Mouse (Mus musculus) limb, embryonic 14.5 days (tissue): ENCODE data around the gene Pheta1. TPM values are rescaled to one million over a fixed set of nuclear protein-coding genes. Genes with fewer than 3 reads are reported as not detected.
A peak's percentile ranks its signal among the peaks of the same experiment; 100 is the strongest.

Source experiments
- ATAC-seq: fragments of 200-750 bp; cut with Nextera tagmentation; 2 replicates; pipeline ENCODE4 v1.8.0; 2017; ENCODE audit warnings: low read depth, moderate number of reproducible peaks, moderate TSS enrichment; ENCODE audit not compliant: low FRiP score
- DNase-seq: peaks from one replicate; pipeline ENCODE4 v3.0.0-alpha.2; 2015; ENCODE audit warnings: low spot score
- H3K27ac ChIP-seq: fragments of 300-500 bp; sonication (generic); replicated peaks from 2 replicates; pipeline ENCODE4 v1.5.1; 2014; ENCODE audit warnings: low read depth, mild to moderate bottlenecking, low read length, moderate library complexity, mixed read lengths
- H3K27me3 ChIP-seq: fragments of 300-500 bp; sonication (generic); 2 replicates; pipeline ENCODE4 v1.6.1; 2014; ENCODE audit warnings: low read length, mixed read lengths; ENCODE audit not compliant: control insufficient read depth, insufficient read depth
- H3K36me3 ChIP-seq: fragments of 300-500 bp; sonication (generic); 2 replicates; pipeline ENCODE4 v1.6.1; 2014; ENCODE audit warnings: mild to moderate bottlenecking, low read length, moderate library complexity, mixed read lengths; ENCODE audit not compliant: control insufficient read depth, insufficient read depth
- H3K4me1 ChIP-seq: fragments of 300-500 bp; sonication (generic); 2 replicates; pipeline ENCODE4 v1.6.1; 2014; ENCODE audit warnings: antibody characterized with exemption, low read length, mixed read lengths; ENCODE audit not compliant: control insufficient read depth, insufficient read depth
- H3K4me2 ChIP-seq: fragments of 300-500 bp; sonication (generic); replicated peaks from 2 replicates; pipeline ENCODE4 v1.6.1; 2014; ENCODE audit warnings: low read depth, mild to moderate bottlenecking, low read length, moderate library complexity; ENCODE audit not compliant: severe bottlenecking
- H3K4me3 ChIP-seq: fragments of 300-500 bp; sonication (generic); replicated peaks from 2 replicates; pipeline ENCODE4 v1.5.1; 2014; ENCODE audit warnings: low read length
- H3K9ac ChIP-seq: fragments of 300-500 bp; sonication (generic); 2 replicates; pipeline ENCODE4 v1.6.1; 2014; ENCODE audit warnings: mild to moderate bottlenecking, low read depth, low read length, moderate library complexity; ENCODE audit not compliant: severe bottlenecking
- H3K9me3 ChIP-seq: fragments of 300-500 bp; sonication (generic); 2 replicates; pipeline ENCODE4 v1.6.1; 2016; ENCODE audit warnings: low read length; ENCODE audit not compliant: control insufficient read depth
- POLR2A ChIP-seq: fragments of 200-500 bp; IDR thresholded peaks from 2 replicates; pipeline ENCODE4 v1.8.0; 2012; ENCODE audit warnings: inconsistent platforms, mild to moderate bottlenecking, moderate library complexity, borderline replicate concordance; ENCODE audit not compliant: insufficient read depth, insufficient read length; ENCODE audit errors: extremely low read depth
- WGBS: fragments of 180-500 bp; shearing (Covaris S2); extraction: QIAGEN DNeasy Blood & Tissue Kit; methylation state at CpG from one replicate; pipeline ENCODE4 v1.1.7; 2014; 5-methylcytosine and 5-hydroxymethylcytosine counted together
- polyA plus RNA-seq, 2 experiments: library from polyadenylated mRNA; depleted of rRNA in 1 of 2; stranded (reverse) in 1 of 2; unstranded in 1 of 2; fragments of >200 nt; fragmentation: Nextera tagmentation in 1 of 2; extraction: Ambion mirVana in 1 of 2; gene quantifications; 2 replicates each; pipeline versions ENCODE4 v1.2.1 to v1.2.3; 2012 to 2014

The Pheta1 gene
- polyA plus RNA-seq, 2 experiments, result 21.3 to 30.1 TPM

DNA sequence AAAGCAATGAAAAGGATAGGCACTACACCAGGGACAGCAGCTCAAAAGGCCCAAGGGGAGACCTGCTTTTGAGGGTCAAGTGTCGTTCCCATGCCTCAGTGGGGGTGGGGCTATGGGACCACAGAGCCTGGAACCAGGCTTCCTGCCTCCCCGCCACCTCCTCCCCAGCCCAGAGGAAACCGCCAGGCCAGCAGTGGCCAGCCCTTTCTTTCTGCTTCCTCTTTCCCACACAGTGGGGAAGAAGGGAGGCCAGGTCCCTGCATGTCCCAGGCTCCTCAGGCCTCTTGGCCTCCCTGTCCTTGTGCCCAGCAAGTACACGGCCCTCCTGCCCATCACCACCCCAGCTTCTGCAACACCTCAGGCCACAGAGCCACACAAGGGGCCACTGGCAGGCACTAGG lies 24.7 kb upstream of the Pheta1 start:
- Histone ChIP-seq H3K27me3 (peaks cover 4% of the 10 kb centered on the region; the same call in 1 of the 2 replicates), H3K4me1 (peaks cover 12% of the 10 kb centered on the region; the same call in 1 of the 2 replicates), H3K36me3 (peaks cover 35% of the 10 kb centered on the region), H3K4me2 (no peak overlapping the region), H3K9ac (no peak overlapping the region), H3K9me3 (no peaks in the 10 kb centered on the region), H3K4me3 (no peak overlapping the region), H3K27ac (no peak overlapping the region)
- 49% methylated on average over 2 of the region's 4 CpGs for WGBS
- TF ChIP-seq POLR2A, result no peak
- ATAC-seq, result no peak
- DNase-seq, result no peak

DNA sequence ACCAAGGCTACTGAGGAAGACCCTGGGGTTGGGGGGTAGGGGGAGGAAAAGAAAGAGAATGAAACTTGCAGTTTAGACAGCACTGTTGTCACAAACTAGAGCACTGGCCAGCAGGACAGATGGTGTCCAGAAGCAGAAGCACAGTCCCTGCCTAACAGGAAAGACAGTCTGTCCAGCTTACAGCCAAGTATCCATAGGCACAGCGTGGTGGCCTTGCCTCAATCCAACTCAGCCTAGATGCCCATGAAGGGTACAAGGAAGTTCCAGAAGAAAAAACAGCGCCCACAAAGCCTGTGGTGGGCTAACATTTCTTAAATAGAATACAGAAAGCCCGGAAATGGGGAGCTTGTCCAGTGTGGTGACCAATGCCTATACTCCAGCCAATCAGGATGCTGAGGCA lies 23.2 kb upstream of the Pheta1 start:
- Histone ChIP-seq H3K4me3 (no peak overlapping the region), H3K4me1 (peaks cover 12% of the 10 kb centered on the region; the same call in 1 of the 2 replicates), H3K4me2 (no peak overlapping the region), H3K27me3 (peaks cover 4% of the 10 kb centered on the region; the same call in 1 of the 2 replicates), H3K36me3 (peaks cover 24% of the 10 kb centered on the region; the same call in 1 of the 2 replicates), H3K9me3 (no peaks in the 10 kb centered on the region), H3K27ac (no peak overlapping the region), H3K9ac (no peak overlapping the region)
- ATAC-seq, result no peak
- WGBS, result 91% methylated on average over 3 of the region's 3 CpGs
- DNase-seq, result no peak
- no peak for TF ChIP-seq POLR2A

DNA sequence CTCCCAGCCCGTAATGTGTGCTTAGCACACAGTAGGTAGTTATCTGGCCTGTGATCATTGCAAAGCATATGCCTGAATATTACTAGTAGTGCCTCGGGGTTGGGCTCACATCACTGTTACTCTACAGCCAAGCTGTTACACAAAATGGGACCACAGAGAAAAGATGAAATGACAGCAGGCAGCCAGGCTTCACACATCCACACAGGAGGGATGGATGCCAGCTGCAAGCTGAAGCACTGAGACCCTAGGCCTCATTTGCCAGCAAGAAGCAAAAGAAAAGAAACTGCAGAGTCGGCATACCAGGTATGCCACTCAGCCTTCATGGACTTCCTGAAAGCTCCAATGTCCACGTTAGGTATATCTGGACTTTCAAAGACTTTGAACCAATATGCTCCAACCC lies 20.9 kb upstream of the Pheta1 start:
- 81% methylated on average over 4 of the region's 4 CpGs for WGBS
- H3K9me3 ChIP-seq, result no peaks in the 10 kb centered on the region
- ATAC-seq, result no peak
- H3K4me1 ChIP-seq, result peaks cover 12% of the 10 kb centered on the region; the same call in 1 of the 2 replicates
- H3K27ac ChIP-seq, result no peak overlapping the region
- H3K4me3 ChIP-seq, result no peak overlapping the region
- no peak overlapping the region for H3K4me2 ChIP-seq
- H3K36me3 ChIP-seq, result peaks cover 17% of the 10 kb centered on the region; the same call in 1 of the 2 replicates
- peaks cover 4% of the 10 kb centered on the region; the same call in 1 of the 2 replicates for H3K27me3 ChIP-seq
- DNase-seq, result no peak
- no peak overlapping the region for H3K9ac ChIP-seq
- TF ChIP-seq POLR2A, result no peak

DNA sequence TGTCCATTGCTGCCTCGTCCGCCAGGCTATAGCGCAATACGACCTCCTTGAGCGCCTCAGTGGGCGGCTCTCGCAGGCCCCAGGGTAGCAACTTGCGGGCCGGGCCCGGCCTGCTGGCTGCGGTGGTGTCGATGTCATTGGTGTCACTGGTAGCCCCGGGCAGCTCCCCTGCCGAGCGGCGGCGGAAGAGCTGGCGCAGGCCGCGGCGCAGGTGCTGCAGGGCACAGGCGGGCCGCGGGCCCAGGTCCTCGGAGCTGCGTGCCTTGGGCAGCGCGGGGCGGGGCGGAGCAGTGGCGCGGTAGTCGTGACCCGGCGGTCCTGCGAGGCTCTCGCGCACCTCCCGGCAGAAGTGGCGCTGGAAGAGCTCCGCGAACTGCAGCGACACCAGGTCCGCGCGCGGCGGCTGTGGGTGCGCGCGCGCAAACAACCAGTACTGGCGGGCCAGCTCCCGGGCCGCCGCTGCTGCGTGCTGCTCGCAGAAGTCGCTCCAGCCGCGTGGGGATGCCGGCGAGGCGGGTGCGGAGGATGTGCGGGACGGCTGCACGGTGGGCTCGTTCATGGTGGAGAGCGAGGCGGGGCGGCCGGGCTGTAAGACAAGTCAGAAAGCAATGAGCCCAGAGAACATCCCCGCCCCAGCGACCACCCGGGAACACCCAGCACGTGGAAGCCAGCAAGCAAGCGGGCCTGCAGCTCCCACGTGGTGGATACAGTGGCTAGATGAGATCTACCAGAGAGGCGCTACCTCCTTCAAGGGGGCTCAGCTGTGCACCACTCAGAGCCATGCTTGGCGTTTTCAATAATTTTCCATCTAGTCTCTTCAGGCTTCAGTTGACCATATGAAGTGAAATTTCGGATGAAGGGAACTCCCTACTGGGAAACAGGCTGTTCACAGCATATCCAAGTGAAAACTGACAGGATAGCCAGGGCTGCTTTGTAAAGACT lies 20.0 kb upstream of the Pheta1 start:
- Histone ChIP-seq H3K27me3 (peaks cover 4% of the 10 kb centered on the region; the same call in 1 of the 2 replicates), H3K4me1 (peaks cover 16% of the 10 kb centered on the region), H3K9me3 (no peaks in the 10 kb centered on the region), H3K27ac (no peak overlapping the region), H3K36me3 (peaks cover 17% of the 10 kb centered on the region; the same call in 1 of the 2 replicates), H3K4me3 (peak overlapping the region; percentile 41), H3K4me2 (peak overlapping the region; percentile 89), H3K9ac (peak overlapping the region; percentile 43)
- DNase-seq (no peak), ATAC-seq (peak; percentile 42)
- 8% methylated on average over 67 of the region's 82 CpGs for WGBS
- TF ChIP-seq POLR2A, result no peak

DNA sequence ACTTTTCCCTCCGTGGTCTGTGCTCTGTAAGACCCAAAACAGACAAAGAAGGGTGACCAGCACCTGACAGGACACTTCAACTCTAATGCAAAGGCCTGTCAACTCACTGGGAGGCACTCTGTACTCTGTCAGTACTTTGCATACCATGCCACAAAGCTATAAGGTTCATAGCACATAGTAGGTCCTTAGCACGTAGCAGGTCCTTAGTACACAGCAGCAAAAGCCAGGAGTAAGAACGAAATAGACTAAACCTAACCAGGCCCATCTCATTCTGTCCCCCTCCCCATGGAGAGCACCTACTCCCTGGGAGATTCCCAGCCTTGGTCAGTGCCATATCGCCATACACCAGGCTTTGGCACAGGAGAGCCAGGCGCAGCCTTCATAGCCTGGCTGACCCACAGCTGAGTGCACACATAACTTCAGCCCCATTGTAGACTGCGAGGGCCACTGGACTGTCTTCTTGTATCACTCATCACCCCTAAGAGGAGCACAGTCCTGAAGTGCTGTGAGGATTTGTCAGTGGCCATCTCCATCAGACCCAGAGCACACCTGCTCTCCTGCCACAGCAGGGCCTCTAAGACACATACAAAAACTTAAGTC lies 17.7 kb upstream of the Pheta1 start:
- H3K27me3 ChIP-seq, result peaks cover 4% of the 10 kb centered on the region; the same call in 1 of the 2 replicates
- H3K9ac ChIP-seq, result no peak overlapping the region
- ATAC-seq, result no peak
- 90% methylated on average over 6 of the region's 6 CpGs for WGBS
- H3K9me3 ChIP-seq, result no peaks in the 10 kb centered on the region
- peaks cover 37% of the 10 kb centered on the region for H3K4me1 ChIP-seq
- no peak for DNase-seq
- no peak overlapping the region for H3K4me3 ChIP-seq
- peaks cover 10% of the 10 kb centered on the region; the same call in 1 of the 2 replicates for H3K36me3 ChIP-seq
- no peak for TF ChIP-seq POLR2A
- H3K27ac ChIP-seq, result no peak overlapping the region
- no peak overlapping the region for H3K4me2 ChIP-seq
